Mouse (Mus musculus) erythroblast, embryonic 14.5 days (primary cell): ENCODE data around the gene Ccdc51.

Experiments used
- GATA1 ChIP-seq: IDR thresholded peaks from 2 replicates; pipeline ENCODE4 v1.6.1; 2012; ENCODE audit warnings: low read length, inconsistent platforms, mixed read lengths
- TAL1 ChIP-seq: IDR thresholded peaks from 3 replicates; pipeline ENCODE4 v1.6.1; 2012; ENCODE audit warnings: low read length, inconsistent platforms, mixed read lengths

DNA sequence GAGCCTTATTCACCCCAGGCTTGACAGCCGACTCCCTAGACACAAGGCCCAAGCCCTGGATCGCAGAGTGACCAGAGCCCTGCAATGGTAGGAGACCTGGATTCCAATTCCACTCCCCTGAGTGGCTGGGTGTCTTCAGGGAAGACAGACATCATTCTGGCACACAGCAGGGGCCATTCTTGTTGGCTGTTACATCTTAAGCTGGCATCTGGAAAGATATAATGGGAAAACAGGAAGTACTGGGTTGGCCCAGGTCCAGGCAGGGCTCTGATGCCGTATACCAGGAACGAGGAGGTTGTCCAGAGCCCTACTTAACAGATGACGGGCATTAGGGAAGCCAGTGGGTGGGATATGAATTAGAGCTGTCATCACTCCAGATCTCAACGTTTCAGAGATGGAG, 41.0 kb downstream of the Ccdc51 start:
- TF ChIP-seq GATA1, result no peak
- TF ChIP-seq TAL1, result no peak
